Mouse (Mus musculus): ENCODE measurements around the gene Becn1. TPM values are rescaled to one million over a fixed set of nuclear protein-coding genes. Genes with fewer than 3 reads are reported as not detected.
A peak's percentile ranks its signal among the peaks of the same experiment; 100 is the strongest.
"Not testable (repeated sequence)": the region's sequence is repeated elsewhere in the genome, so short reads cannot be mapped to it uniquely, and the experiment has no call there.

The Becn1 gene
- total and polyA plus RNA-seq, 2 experiments from 2014 or later: 95.3 to 145 TPM

DNA sequence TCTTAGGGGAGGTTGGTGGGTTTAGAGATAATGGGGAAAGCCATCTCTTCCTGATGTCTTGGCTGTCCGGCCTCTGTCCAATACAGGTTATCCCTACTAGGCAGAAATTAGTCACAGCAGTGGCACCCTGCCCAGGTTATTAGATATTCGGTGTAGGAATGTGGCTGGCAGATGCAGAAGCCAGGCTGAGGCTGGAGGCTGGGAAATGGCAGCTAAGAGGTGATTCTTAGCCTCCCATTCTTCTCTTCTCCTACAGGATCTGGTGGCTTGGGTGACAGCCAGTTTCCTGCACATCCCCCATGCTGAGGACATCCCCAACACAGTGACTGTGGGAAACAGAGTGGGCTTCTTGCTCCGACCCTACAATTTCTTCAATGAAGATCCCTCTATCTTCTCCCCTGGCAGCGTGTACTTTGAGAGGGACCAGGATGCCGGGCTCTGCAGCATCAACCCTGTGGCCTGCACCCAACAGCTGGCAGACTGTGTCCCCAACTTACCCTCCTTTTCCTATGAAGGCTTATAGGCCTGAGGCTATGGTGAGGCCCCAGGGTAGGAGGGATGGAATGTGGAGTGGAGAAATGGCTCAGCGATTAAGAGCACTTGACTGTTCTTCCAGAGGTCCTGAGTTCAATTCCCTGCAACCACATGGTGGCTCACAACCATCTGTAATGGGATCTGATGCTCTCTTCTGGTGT lies 27.0 kb upstream of the Becn1 start:
- Histone ChIP-seq H3K27me3 (ENCODE audit: insufficient read depth, low read length) (no peaks in the 10 kb centered on the region), H3K27ac (no peak overlapping the region), H3K9me3 (ENCODE audit: low read length) (no peaks in the 10 kb centered on the region), H3K36me3 (ENCODE audit: insufficient read depth, low read length) (peaks cover 14% of the 10 kb centered on the region; the same call in 1 of the 2 replicates), H3K4me3 (ENCODE audit: low read length) (no peak overlapping the region), H3K4me2 (ENCODE audit: low read depth, low read length) (no peak overlapping the region), H3K9ac (replicated peaks; ENCODE audit: low read length) (no peak overlapping the region), H3K4me1 (ENCODE audit: insufficient read depth, low read length) (no peaks in the 10 kb centered on the region)
- 63% methylated on average over 6 of the region's 6 CpGs for WGBS
- DNase-seq (ENCODE audit: low spot score): peak; percentile 17
- TF ChIP-seq CTCF (IDR thresholded peaks at IDR 0.05; ENCODE audit: low read depth): no peak
- ATAC-seq: no peak

DNA sequence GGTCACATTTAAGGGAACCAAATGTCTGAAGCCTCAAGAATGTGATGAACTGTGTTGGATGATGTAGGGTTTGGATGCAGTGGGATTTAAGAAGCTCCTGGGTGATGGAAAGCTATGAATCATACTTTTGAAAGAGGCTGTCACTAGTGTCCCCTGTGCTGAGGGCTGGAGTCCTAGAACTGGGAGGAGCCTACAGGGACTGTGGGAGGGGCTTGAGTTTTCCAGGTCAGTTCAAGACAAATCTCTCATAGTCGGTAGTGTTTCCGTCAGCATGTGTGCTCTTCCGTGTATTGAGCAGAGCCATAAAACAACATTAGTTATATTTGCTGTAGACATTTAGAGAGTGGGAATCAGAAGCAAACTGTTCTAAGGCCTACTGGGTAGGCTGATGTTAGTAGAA lies 25.2 kb upstream of the Becn1 start:
- Histone ChIP-seq H3K27ac (no peak overlapping the region), H3K36me3 (ENCODE audit: insufficient read depth, low read length) (peaks cover 23% of the 10 kb centered on the region; the same call in 1 of the 2 replicates), H3K9me3 (ENCODE audit: low read length) (no peaks in the 10 kb centered on the region), H3K4me2 (ENCODE audit: low read depth, low read length) (no peak overlapping the region), H3K9ac (replicated peaks; ENCODE audit: low read length) (no peak overlapping the region), H3K4me1 (ENCODE audit: insufficient read depth, low read length) (no peaks in the 10 kb centered on the region), H3K4me3 (ENCODE audit: low read length) (no peak overlapping the region), H3K27me3 (ENCODE audit: insufficient read depth, low read length) (no peaks in the 10 kb centered on the region)
- WGBS: 44% methylated on average over 3 of the region's 3 CpGs
- DNase-seq (ENCODE audit: low spot score) (no peak), ATAC-seq (no peak)
- no peak for TF ChIP-seq CTCF (IDR thresholded peaks at IDR 0.05; ENCODE audit: low read depth)

DNA sequence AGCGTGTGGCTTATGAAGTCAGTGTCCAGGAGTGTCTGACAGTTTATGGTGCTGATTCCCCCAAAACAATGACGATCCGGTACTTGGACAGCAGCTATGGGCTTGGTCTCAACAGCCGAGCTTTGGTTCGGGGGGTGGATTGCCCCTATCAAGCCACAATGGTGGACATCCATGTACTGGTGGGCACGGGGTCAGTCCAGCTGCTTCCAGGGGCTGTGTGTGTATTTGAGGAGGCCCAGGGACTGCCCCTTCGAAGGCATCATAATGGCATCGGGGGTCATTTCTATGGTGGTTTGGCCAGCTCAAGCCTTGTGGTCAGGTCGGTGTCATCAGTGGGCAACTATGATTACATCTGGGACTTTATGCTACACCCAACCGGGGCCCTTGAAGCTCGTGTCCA lies 24.1 kb upstream of the Becn1 start:
- TF ChIP-seq CTCF (IDR thresholded peaks at IDR 0.05; ENCODE audit: low read depth): no peak
- H3K9ac ChIP-seq (replicated peaks; ENCODE audit: low read length): no peak overlapping the region
- H3K4me2 ChIP-seq (ENCODE audit: low read depth, low read length): no peak overlapping the region
- DNase-seq (ENCODE audit: low spot score) (no peak), ATAC-seq (no peak)
- peaks cover 35% of the 10 kb centered on the region for H3K36me3 ChIP-seq (ENCODE audit: insufficient read depth, low read length)
- no peaks in the 10 kb centered on the region for H3K9me3 ChIP-seq (ENCODE audit: low read length)
- no peak overlapping the region for H3K4me3 ChIP-seq (ENCODE audit: low read length)
- no peak overlapping the region for H3K27ac ChIP-seq
- H3K27me3 ChIP-seq (ENCODE audit: insufficient read depth, low read length): no peaks in the 10 kb centered on the region
- H3K4me1 ChIP-seq (ENCODE audit: insufficient read depth, low read length): no peaks in the 10 kb centered on the region
- 88% methylated on average over 11 of the region's 11 CpGs for WGBS

DNA sequence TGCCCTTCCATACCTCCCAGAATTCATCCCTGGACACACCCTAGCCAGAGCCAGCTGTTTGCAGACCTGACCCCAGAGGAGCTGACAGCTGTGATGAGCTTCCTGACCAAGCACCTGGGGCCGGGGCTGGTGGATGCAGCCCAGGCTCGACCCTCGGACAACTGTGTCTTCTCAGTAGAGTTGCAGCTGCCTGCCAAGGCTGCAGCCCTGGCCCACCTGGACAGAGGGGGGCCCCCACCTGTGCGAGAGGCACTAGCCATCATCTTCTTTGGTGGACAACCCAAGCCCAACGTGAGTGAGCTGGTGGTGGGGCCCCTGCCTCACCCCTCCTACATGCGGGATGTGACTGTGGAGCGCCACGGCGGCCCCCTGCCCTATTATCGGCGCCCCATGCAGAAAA lies 23.1 kb upstream of the Becn1 start:
- ATAC-seq; H3K9ac ChIP-seq (replicated peaks; ENCODE audit: low read length); H3K27ac ChIP-seq; H3K4me3 ChIP-seq (ENCODE audit: low read length); H3K4me1 ChIP-seq (ENCODE audit: insufficient read depth, low read length); H3K4me2 ChIP-seq (ENCODE audit: low read depth, low read length); H3K27me3 ChIP-seq (ENCODE audit: insufficient read depth, low read length); DNase-seq (ENCODE audit: low spot score); H3K9me3 ChIP-seq (ENCODE audit: low read length): not testable (repeated sequence)
- H3K36me3 ChIP-seq (ENCODE audit: insufficient read depth, low read length): peaks cover 42% of the 10 kb centered on the region
- WGBS: 90% methylated on average over 11 of the region's 11 CpGs

DNA sequence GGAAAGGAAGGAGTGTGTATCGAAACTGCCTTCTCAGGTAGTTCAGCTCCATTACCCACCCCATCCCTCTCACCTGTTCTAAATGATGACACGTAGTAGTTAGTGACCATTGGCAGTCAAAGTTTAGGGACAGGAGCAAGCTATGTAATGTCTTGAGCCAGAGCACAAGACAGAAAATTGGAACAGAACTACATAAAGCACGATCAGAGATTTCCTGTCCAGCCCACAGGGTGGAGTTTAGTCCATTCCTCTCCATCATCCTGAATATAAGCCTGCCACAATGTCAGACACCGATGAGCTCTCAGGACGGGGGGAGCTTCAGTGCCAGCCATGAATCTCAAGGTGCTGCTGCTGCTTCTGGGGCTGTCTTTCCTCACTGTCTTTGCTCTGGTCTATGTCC lies 22.7 kb upstream of the Becn1 start, which contains the start of gene Aoc2:
TSS of gene Aoc2 (plus strand) at position 301 of the 400 bp plus-strand sequence.
- DNase-seq (ENCODE audit: low spot score) (no peak), ATAC-seq (no peak)
- no peak for TF ChIP-seq CTCF (IDR thresholded peaks at IDR 0.05; ENCODE audit: low read depth)
- Histone ChIP-seq H3K9me3 (ENCODE audit: low read length) (no peaks in the 10 kb centered on the region), H3K9ac (replicated peaks; ENCODE audit: low read length) (no peak within 1 kb of the TSS), H3K27me3 (ENCODE audit: insufficient read depth, low read length) (no peaks in the 10 kb centered on the region), H3K36me3 (ENCODE audit: insufficient read depth, low read length) (peaks cover 46% of the 10 kb centered on the region), H3K4me1 (ENCODE audit: insufficient read depth, low read length) (no peaks in the 10 kb centered on the region), H3K27ac (no peak within 1 kb of the TSS), H3K4me2 (ENCODE audit: low read depth, low read length) (no peak within 1 kb of the TSS), H3K4me3 (ENCODE audit: low read length) (no peak within 1 kb of the TSS)
- 89% methylated on average over 5 of the region's 5 CpGs for WGBS

DNA sequence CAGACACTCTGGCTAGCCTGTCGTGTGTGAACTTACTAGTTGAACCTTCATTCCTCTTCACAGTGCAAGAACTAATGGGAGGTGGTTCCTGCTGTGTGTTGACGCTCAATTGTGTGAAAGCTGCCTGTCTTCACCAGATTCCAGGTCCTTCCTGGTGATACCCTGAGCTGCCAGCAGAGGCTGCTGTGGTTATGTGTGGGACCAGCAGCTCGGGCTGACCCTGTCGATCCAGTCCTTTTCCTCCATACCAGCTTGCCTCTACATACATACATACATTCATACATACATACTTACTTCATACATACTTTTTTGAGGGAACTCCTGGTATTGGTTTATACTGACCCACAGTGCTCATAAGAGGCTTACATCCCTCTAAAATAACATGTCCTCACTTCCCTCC lies 21.5 kb upstream of the Becn1 start:
- WGBS: 7% methylated on average over 4 of the region's 4 CpGs
- H3K4me2 ChIP-seq (ENCODE audit: low read depth, low read length): no peak overlapping the region
- no peak overlapping the region for H3K9ac ChIP-seq (replicated peaks; ENCODE audit: low read length)
- no peak overlapping the region for H3K4me3 ChIP-seq (ENCODE audit: low read length)
- no peaks in the 10 kb centered on the region for H3K4me1 ChIP-seq (ENCODE audit: insufficient read depth, low read length)
- ATAC-seq: peak; percentile 76
- H3K36me3 ChIP-seq (ENCODE audit: insufficient read depth, low read length): peaks cover 52% of the 10 kb centered on the region
- DNase-seq (ENCODE audit: low spot score): peak; percentile 81
- H3K27ac ChIP-seq: no peak overlapping the region
- no peaks in the 10 kb centered on the region for H3K27me3 ChIP-seq (ENCODE audit: insufficient read depth, low read length)
- no peaks in the 10 kb centered on the region for H3K9me3 ChIP-seq (ENCODE audit: low read length)
- TF ChIP-seq CTCF (IDR thresholded peaks at IDR 0.05; ENCODE audit: low read depth): peak; percentile 98

DNA sequence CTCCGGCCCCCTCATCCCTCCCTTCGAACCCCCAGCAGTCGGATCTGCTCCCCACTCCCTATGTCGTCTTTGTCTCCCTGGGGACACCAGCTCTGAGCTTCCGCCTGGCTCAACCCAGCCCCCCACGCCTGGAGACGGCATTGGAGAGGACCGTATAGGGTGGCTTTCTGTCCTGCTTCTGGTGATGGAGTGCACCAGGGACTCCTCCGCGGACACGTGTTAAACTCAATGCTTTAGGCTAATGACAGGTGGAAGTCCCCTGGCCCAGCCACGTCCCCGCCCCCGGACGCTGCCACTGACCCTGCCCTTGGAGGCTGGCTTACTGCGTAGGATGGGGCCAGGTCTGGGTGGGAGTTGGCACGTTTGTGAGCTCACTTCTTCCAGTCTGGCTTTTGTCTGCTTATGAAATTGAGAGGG lies 14.4 kb upstream of the Becn1 start:
- no peak for TF ChIP-seq CTCF (IDR thresholded peaks at IDR 0.05; ENCODE audit: low read depth)
- DNase-seq (ENCODE audit: low spot score): peak; percentile 42

More for the DNA sequence above, 14.4 kb upstream of the Becn1 start:
- peak; percentile 73 for ATAC-seq
- no peaks in the 10 kb centered on the region for H3K27me3 ChIP-seq (ENCODE audit: insufficient read depth, low read length)
- peak overlapping the region; percentile 84 for H3K27ac ChIP-seq
- H3K4me1 ChIP-seq (ENCODE audit: insufficient read depth, low read length): peaks cover 7% of the 10 kb centered on the region; the same call in 1 of the 2 replicates
- peak overlapping the region; percentile 99 for H3K4me2 ChIP-seq (ENCODE audit: low read depth, low read length)
- H3K4me3 ChIP-seq (ENCODE audit: low read length): peak overlapping the region; percentile 98
- peaks cover 24% of the 10 kb centered on the region for H3K36me3 ChIP-seq (ENCODE audit: insufficient read depth, low read length)
- peak overlapping the region; percentile 89 for H3K9ac ChIP-seq (replicated peaks; ENCODE audit: low read length)
- no peaks in the 10 kb centered on the region for H3K9me3 ChIP-seq (ENCODE audit: low read length)
- under 1% methylated on average over 17 of the region's 17 CpGs for WGBS
